28 mouse cellular contexts compared by ENCODE assay signal in the genomic region with DNA sequence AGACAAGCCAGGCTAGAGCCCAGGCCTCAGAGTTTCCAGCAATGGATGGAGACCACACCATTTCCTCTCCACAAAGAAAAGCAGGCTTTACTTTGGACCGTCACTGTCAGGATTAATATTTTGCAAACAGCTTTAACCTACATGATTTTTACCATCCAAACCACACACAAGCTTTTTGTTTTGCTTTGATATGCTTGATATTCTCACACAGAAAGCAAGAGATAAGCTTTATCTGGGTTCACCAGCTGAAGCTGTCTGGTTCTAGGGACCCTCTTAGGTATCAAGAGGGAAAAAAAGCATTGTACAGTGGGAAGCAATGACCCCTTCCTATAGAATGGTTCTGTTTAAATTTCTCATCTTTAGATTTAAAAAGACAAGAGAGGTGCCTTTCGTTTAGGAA.
"Had no signal": no experiment of that assay in that cellular context is flagged by ENCODE, and none has a peak within 500 bp of the region (broad histone marks: within the 10 kb centered on the region; RNA-seq: fewer than 3 reads in every experiment).

No protein-coding gene starts in this region.

- H3K27me3 ChIP-seq: heart, embryonic 13.5 days; hindbrain, embryonic 12.5 days; intestine, embryonic 15.5 days; kidney, embryonic 15.5 days; limb, embryonic 13.5 days; limb, embryonic 15.5 days; liver, embryonic 12.5 days had no signal

- H3K4me3 ChIP-seq: gastrocnemius, adult 2 months; heart, embryonic 13.5 days; hindbrain, embryonic 10.5 days; hindbrain, embryonic 12.5 days; intestine, embryonic 15.5 days; kidney, embryonic 15.5 days; limb, embryonic 13.5 days; limb, embryonic 15.5 days; liver, embryonic 12.5 days had no signal

- ATAC-seq: hindbrain, embryonic 16.5 days; inflammation-experienced regulatory T-cells, adult 6 months; intestine, embryonic 15.5 days; liver, embryonic 12.5 days had no signal

- H3K4me2 ChIP-seq: heart, embryonic 11.5 days; heart, embryonic 13.5 days; hindbrain, embryonic 12.5 days; hindbrain, embryonic 14.5 days; intestine, embryonic 15.5 days; kidney, embryonic 15.5 days; limb, embryonic 13.5 days; limb, embryonic 15.5 days; liver, embryonic 12.5 days had no signal

- H3K4me1 ChIP-seq: intestine, embryonic 15.5 days had no signal

- DNase-seq: gastrocnemius, adult 2 months; gastrocnemius, postnatal 10 days; gastrocnemius, postnatal 25 days; heart, adult 18-20 months; heart, postnatal 10 days; heart, postnatal 4 days; kidney, adult 11 months; kidney, adult 2 months; kidney, adult 9 months; kidney, postnatal 14 days; kidney, postnatal 36 days; layer of hippocampus, adult 9-11 months; layer of hippocampus, postnatal 36 days; left cerebral cortex, postnatal 4 days had no signal

- H3K9me3 ChIP-seq: heart, embryonic 13.5 days; hindbrain, embryonic 10.5 days; hindbrain, embryonic 12.5 days; intestine, embryonic 15.5 days; kidney, embryonic 15.5 days; limb, embryonic 13.5 days; limb, embryonic 15.5 days; liver, embryonic 12.5 days had no signal

- H3K27ac ChIP-seq: gastrocnemius, adult 2 months; heart, embryonic 13.5 days; hindbrain, embryonic 10.5 days; hindbrain, embryonic 12.5 days; hindbrain, embryonic 14.5 days; intestine, embryonic 15.5 days; kidney, embryonic 15.5 days; kidney, postnatal 0 days; limb, embryonic 13.5 days; limb, embryonic 15.5 days; liver, embryonic 12.5 days; liver, embryonic 14.5 days had no signal

- H3K9ac ChIP-seq: heart, embryonic 13.5 days; hindbrain, embryonic 12.5 days; hindbrain, embryonic 14.5 days; intestine, embryonic 15.5 days; kidney, embryonic 15.5 days; limb, embryonic 13.5 days; limb, embryonic 15.5 days; liver, embryonic 12.5 days; liver, embryonic 14.5 days had no signal
